Mouse (Mus musculus) spleen, embryonic (tissue): ENCODE results near the gene E130309D02Rik.

Source experiments
- CTCF ChIA-PET: fragments of 350-600 bp; sonication (Branson Sonifier 250); formaldehyde crosslinking; loops from one replicate; lab custom pipeline; 2022; lab: Charles Lee

E130309D02Rik gene

DNA sequence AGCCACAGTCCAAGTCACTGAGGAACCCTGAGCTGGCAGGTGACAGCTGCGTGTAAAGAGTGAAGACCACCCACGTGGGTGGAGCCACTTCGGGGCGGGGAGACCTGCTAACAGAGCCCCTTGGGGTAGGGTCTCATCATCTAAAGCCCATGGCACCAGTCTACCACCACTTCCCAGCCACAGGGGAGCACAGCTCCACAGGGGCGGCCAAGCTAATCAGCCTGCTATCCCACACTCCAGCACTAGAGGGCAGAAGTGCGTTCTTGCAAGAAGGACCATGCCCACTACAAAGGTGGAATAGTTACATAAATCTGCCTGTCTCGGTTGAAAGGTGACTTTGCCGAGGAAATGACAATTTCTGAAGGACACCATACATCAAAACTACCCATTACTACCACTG lies 3.3 kb downstream of the E130309D02Rik start:
- CTCF ChIA-PET = no interaction called here

DNA sequence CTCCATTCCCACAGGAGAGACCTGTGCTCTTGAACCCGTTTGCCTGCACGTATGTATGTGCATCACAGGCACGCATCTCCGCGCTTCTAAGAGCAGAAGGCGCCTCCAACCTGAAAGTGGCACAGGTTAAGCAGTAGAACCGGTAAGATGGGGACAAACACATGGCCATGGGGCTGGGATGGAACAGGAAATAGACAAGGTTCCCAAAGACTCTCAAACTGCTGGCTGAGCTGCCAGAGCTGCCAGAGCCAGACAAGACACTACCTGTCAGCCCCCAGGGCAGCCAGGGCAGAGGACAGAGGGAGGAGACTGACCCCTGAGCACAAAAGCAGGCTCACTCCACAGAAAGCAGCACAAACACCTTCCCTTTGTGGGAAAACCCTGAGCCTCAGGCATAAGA lies 5.2 kb downstream of the E130309D02Rik start:
- CTCF ChIA-PET = no interaction called here

DNA sequence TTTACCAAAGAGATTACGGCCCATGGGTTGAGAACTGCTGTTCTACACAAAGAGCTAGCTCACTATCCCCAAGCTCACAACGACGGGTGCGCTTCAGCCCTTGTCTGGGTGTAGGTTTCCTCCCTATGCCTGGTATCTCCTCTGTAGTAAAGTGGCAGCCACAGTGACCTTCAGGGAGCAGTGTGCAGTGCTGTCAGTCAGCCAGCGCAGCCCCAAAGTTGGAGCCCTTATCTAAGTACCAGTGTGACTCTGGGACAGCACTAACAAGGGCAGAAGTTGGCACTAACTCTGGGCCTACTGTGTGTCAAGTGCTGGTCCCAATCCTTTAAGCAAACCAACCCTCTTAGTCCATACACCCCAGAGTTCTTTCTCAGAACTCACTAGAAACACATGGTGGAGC lies 6.3 kb downstream of the E130309D02Rik start:
- CTCF ChIA-PET = no interaction called here

DNA sequence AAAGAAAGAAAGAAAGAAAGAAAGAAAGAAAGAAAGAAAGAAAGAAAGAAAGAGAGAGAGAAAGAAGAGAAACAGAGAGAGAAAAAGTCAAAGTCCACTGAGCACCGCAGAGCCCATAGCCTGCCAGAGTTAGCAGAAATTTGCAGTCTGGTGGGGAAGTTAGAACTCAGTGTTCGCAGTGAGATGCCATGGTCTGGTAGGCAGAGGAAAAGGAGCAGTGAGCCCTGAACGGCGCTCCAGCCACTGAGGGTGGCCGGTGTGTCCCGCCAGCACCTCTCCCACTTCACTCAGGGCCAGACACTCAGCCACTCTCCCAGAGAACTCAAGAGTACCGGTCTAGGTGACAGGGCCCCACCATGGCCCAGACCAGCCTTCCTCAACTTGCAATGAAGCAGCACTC lies 10.9 kb downstream of the E130309D02Rik start:
- CTCF ChIA-PET = interaction anchor here (0.7 kb wide), 1 partner anchor 9 kb away, joined by 3 read pairs; no protein-coding TSS in a partner anchor

DNA sequence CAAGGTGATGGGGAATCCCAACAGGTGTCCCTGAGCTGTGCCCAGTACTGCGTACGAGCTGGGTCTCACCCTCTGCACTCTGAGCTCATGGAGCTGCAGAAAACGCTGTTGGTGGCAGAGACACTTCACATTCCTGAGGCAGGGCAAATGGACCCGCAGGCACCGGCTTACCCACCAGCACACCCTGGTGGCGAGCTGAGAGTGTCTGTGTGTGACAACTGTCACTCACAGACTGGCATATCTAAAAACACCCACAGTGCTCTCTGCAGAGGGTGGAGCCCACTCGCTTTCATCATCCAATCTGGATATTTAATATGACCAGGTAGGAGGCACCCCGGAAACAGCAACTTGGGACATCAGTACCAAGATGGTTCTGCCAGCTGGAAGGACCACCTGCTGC lies 13.9 kb downstream of the E130309D02Rik start:
- CTCF ChIA-PET = no interaction called here

DNA sequence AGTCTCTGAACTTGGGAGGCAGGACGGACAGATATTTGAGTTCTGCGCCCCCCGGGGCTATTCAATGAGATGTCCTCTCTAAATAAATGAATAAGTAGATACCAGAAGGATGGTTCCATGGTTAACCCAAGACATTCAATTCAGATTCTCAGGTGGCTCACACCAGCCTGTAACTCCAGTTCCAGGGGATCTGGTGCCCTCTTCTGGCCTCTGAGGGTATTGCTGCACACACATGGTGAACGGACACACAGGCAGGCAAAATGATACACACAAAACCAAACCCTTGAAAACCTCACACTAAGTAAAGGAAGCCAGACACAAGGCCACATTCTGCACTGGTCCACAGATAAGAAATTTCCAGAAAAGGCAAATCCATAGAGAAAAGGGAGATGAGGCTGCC lies 15.5 kb downstream of the E130309D02Rik start:
- CTCF ChIA-PET = no interaction called here

DNA sequence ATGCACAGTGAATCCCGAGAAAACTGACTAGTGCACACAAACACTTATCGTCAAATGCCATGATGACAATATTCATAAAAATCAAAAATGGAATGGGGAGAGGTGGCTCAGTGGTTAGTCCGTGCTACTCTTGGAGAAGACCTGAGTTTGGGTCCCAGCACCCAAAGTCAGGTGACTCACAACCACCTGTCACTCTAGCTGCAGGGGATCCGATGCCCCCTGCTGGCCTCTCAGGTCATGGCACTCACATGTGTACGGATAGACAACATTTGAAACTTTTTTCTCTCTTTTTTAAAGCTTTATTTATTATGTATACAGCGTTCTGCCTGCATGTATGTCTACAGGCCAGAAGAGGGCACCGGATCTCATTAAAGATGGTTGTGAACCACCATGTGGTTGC lies 16.8 kb downstream of the E130309D02Rik start:
- CTCF ChIA-PET = no interaction called here

DNA sequence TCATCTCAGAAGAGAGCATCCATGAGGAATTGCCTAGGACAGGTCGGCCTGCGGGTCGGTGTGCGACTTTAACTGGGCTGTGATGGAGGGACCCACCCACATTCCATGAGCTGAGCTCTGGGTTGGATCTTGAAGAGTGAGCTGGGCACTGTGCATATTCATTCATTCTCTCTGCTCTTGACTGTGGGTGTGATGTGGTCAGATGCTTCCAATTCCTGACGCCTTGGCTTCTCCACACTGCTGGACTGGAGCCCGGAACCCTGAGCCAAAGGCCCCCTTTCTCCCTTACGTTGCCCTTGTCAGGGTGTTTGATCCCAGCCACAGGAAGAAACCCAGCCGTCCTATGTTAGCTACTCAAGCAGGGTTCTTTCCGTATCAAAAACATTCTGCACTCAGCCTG lies 17.2 kb downstream of the E130309D02Rik start:
- CTCF ChIA-PET = no interaction called here

DNA sequence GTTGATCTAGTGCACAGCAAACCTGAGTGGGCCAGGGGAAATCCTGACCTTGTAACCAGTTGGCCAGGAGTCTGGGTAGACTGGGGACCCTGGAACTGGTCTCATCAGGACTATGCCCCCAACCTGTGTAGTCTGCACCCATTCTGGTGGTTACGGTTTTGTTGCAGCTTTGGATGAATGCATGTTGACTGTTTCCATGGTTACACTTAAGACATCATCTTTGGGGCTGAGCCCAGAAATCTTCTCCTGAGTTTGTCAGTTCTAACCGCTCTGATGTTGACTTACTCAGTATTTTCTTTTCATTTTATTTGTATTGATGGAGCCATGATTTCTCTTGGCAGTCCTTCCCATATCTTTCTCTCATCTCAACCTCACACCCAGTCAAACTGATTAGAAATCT lies 19.8 kb downstream of the E130309D02Rik start:
- CTCF ChIA-PET = no interaction called here

DNA sequence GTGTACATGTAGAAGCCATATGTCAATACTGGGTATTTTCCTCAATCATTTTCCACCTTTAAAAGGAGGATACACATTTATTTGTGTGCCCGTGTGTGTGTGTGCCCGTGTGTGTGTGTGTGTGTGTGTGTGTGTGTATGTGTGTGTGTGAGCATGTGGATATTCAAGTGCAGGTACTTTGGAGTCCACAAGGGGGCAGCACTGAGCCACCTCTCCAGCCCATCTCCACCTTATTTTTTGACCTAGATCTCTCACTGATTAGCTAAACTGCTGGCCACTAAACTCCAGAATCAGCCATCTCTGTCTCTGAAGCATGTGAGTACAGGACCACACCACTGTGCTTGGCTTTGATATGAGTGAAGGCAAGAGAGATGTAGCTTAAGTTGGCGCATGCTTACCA lies 20.3 kb downstream of the E130309D02Rik start:
- CTCF ChIA-PET = no interaction called here

DNA sequence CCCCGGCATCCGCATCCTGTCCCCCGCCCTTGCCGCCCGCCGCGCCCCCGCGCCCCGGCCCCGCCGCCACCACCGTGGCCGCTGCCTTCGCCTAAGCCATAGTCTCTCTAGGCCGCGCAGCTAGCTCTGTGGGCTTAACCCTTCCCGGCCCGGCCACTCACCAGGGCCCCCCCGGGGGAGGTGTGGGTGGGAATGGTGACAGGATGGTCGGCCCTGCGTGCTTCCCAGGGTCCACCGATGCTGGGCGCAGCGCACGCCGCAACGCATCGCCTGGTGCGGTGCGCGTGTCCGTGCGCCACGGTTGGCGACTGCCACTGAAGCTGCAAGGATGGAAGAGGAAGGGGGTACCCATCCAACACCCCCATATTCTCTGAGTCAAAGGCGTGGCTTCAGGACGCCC lies 21.8 kb downstream of the E130309D02Rik start, which contains the start of gene Zfp853:
TSS of gene Zfp853 (minus strand) at position 220 of the 400 bp plus-strand sequence.
- CTCF ChIA-PET = no interaction called here

DNA sequence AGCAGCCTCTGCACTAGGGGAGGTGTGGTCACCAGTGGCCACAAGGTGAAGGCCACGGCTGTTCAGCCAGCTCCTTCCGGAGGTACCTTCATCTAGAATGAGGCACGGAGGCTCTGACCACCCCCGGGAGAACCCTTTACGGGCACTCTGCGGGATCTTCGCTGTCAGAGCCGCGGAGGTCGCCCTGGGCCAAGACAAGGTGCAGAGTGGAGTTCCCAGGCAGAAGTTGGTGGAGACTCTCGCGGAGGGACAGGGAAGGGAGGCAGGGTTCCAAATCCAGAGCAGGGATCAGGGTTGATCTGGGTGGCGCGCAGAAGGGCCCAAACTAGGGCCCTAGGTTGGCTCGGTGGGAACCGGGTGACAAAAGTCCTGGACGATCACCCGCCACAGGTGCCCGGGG lies 22.3 kb downstream of the E130309D02Rik start:
- CTCF ChIA-PET = no interaction called here

DNA sequence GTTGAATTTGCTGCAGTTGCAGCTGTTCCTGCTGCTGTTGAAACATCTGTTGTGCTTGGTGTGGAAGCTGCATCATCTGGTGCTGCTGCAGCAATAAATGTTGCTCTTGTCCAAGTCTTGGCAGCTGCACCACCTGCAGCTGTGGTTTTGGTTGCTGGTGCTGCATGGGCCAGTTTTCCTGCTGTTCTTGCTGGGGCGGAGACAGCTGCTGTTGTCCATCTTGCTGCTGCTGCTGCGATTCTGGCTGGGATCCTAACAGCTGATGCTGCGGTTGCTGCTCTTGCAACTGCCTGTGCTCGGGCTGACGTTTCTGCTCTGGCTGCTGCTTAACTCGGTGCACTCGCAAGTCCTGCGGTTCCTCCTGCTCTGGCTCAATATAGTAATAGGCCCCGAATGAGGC lies 25.9 kb downstream of the E130309D02Rik start:
- CTCF ChIA-PET = no interaction called here

DNA sequence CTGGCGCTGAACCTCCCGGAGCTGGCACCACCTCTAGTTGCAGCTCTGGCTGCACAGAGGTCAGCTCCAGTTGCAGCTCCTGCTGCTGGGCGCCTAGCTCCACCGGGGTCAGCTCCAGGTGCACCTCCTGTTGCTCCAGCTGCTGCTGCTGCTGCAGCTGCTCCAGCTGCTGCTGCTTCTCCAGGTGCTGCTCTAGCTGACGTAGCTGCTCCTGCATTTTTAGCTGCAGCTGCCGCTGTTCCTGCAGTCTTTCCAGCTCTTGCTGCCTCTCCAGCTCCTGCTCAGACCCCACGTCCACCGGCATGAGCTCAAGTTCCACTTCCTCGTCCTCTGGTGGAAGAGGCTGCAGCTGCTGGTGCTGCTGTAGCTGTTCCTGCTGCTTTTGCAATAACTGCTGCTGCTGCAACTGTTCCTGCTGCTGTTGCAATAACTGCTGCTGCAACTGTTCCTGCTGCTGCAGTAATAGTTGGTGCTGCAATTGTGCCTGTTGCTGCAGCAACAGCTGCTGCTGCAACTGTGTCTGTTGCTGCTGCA lies 26.7 kb downstream of the E130309D02Rik start:
- CTCF ChIA-PET = no interaction called here

DNA sequence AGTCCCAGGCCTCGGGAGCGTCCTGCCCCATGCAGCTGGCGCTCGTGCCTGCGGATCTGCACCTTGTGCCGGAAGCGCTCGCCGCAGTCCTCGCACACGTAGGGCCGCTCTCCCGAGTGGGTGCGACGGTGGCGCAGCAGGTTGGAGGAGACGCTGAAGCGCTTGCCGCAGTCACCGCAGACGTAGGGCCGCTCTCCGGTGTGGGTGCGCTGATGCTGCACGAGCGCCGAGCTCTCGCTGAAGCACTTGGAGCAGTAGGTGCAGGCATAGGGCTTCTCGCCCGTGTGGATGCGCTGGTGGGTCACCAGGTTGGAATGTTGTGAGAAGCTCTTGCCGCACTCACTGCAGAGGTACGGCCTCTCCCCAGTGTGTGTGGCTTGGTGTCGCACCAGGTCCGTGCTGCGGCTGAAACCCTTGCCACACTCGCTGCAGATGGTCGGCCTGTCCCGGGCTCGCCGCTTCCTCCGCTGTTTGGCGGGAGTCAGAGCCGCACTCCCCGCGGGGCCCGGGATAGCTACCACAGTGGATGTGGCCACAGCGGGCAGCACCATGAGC lies 27.3 kb downstream of the E130309D02Rik start:
- CTCF ChIA-PET = no interaction called here

DNA sequence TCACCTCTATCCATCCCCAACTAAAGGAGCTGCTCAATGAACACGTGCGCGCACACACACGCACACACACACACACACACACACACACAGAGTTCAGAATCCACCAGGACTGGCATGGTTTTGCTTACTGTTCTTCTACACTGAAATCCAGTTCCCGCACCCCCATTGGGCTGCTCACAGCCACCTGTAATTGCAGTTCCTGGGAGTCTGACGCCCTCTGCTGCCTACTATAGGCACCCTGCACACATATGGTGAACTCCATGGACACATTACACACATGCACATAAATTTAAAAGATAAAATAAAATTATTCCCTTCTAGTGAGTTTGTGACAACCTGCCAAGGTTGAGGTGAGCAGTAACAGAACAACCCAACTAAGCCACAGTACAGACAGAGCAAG lies 30.4 kb downstream of the E130309D02Rik start:
- CTCF ChIA-PET = no interaction called here

DNA sequence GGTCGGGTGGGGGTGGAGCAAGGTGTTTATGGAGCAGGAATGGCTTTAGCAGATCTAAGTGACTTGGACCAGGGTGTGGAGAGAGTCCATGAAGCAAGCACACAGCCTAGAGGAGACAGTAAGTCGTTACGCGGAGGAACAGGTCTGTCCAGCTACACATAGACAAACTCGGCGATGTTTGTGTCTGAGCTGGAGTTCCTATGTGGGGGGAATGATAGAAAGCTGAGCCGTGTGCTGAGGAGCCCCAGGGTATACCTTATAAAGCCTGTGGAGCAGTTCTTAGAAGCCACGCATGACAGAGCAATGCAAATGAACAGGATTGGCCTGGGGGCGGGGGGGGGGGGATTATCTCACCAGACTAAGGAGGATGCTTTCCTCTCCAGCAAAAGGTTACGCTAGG lies 35.9 kb downstream of the E130309D02Rik start:
- CTCF ChIA-PET = no interaction called here

DNA sequence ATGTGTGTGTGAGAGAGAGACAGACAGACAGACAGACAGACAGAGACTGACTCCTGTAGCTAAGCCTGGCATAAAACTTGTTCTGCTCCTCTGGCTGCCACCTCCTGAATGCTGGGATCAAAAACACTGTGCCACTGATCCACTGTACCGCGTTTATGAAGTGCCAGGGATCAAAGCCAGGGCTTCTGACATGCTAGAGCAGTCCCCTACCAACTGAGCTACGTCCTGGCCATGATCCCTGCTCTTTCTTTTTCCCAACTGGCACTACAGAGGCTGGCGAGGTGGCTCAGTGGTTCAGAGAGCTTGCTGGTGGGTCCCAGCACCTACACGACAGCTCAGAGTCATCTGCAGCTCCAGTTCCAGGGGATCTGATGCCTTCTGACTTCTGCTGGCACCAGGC lies 39.4 kb downstream of the E130309D02Rik start:
- CTCF ChIA-PET = no interaction called here

DNA sequence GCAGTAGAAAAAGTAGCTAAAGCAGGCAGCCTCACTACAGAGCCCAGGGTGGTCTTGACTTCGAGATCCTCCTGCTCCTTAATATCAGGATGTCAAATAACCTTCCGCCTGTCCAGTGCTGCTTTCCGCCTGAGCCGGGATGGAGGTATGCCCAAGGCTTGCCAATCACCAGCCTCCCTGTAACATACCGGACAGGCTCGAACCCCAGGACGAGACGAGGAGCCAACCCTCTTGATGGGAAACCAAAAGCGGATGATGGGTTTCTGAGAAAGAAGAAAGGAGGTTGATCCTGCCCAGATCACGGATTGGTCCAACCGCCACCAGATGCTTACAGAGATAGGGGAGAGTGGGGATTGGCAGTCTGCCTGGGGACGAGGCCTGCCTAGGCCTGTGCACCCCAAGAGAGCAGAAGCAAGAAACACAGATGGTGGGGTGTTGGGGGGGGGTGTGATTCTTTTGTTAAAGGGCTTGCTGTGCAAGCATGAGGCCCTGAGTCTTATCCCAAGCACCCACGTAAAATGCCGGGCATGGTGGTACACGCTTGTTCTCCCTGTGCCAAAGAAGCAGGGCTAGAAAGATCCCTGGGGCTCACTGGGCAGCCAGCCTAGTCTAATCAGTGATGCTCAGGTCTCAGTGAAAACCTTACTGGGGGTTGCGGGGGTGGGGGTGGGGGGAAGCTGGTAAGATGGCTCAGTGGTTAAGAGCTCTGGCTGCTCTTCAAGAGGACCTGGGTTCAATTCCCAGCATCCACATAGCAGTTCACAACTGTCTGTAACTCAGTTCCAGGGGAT lies 42.4 kb downstream of the E130309D02Rik start:
- CTCF ChIA-PET = no interaction called here

DNA sequence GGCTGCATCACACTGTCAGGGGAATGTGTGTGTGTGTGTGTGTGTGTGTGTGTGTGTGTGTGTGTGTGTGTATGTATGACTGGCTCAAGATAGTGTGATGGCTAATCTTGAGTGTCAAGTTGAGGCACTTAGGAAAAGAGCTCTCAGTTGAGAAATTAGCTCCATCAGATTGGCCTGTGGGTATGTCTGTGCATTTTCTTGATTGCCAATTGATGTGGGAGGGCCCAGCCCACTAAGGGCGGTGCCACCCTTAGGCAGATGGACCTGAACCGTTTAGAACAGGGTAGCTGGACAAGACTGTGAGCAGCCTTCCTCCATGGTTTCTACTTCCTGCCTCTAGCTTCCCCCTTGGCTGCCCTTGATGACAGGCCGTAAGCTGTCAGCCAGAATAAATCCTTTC lies 43.1 kb downstream of the E130309D02Rik start:
- CTCF ChIA-PET = no interaction called here

DNA sequence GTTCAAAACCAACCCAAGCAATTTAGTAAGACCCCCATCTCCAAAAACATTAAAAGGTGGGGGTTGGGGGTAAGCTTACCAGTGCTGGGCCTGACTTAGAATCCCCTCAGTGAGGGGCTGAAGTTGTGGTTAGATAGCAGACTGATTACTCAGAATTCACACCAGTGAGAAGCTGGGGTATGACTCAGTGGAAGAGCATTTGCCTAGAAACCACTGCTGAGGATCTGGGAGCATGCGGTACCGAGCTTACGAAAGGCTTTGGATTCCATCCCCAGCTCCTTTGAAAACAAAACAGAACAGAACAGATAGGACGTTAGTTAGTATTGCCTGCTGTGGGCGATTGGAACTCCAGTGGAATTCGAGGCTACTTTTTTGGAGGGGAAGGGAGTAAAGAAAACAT lies 43.5 kb downstream of the E130309D02Rik start:
- CTCF ChIA-PET = no interaction called here

DNA sequence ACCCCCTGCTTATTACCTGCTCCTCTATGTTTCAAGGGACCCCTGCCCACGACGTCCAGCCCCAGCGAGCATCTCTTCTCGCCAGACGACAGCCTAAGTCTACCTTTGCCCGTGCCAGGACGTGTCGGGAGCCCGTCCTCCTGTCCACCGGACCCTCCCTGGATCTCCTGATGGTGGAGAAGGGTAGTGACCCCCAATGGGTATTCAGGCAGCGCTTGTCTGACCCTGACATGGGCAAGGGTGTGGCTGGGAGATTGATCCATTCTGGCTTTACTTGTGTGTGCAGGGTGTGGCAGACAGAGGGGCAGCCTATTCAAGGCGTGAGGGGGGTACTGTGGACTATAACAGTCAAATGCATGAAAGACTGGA lies 45.0 kb downstream of the E130309D02Rik start:
- CTCF ChIA-PET = no interaction called here
